Mouse (Mus musculus) left cerebral cortex, postnatal 36 days (tissue): ENCODE data around the gene Slc6a4. TPM values are rescaled to one million over a fixed set of nuclear protein-coding genes. Genes with fewer than 3 reads are reported as not detected.
"Not testable (repeated sequence)": the region's sequence is repeated elsewhere in the genome, so short reads cannot be mapped to it uniquely, and the experiment has no call there.

ENCODE experiments used
- DNase-seq, 2 experiments: peaks; one replicate each; pipeline ENCODE4 v3.0.0; 2021 to 2022; ENCODE audit warnings: low spot score in 2 of 2, mixed read lengths in 1 of 2
- intact Hi-C: fragments of 180-260 bp; cut with DNase I; formaldehyde crosslinking; loops from one replicate; pipeline ENCODE4 v1.15.1; 2025
- total RNA-seq, 2 experiments: library from RNA; stranded (reverse); gene quantifications; 2 replicates each; pipeline ENCODE4 v1.2.3; 2021

Slc6a4 gene
- total RNA-seq, 2 experiments from 2014 or later = 0.20 TPM; not detected in 1

DNA sequence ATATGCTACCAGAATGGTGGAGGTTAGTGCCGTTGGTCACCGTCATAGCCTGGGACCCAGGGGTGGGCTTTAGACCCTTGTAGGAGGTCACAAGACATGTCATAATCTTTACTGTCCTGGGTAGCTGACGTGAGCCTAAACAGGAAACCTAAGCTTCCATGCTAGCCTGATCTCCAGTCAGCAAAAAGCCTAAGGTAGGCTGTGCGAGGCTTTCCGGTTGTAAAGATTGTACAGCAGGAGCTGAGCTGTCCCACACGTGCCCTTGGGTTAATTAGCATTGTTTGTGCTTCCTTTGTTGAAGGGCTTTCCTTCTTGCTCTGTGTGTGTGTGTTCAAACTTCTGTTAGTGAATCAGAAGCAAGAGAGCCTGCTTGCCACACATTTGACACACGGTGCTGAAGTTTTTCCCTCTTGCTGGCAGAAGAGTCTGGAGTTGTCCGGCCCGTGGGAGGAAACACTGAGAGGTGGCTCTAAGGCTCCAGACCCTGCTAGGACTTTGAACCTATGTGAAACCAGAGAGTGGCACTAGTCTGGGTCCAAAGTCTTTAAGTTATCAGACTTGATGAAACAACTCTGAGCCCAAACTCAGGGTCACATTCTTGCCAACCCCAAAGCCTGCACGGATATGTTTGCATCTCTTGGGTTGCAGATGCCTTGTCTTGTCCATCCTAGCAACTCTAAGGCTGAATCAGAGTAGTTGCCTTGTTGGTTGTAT lies 12.5 kb downstream of the Slc6a4 start:
- no peak for DNase-seq
- intact Hi-C loops = no loop called here

DNA sequence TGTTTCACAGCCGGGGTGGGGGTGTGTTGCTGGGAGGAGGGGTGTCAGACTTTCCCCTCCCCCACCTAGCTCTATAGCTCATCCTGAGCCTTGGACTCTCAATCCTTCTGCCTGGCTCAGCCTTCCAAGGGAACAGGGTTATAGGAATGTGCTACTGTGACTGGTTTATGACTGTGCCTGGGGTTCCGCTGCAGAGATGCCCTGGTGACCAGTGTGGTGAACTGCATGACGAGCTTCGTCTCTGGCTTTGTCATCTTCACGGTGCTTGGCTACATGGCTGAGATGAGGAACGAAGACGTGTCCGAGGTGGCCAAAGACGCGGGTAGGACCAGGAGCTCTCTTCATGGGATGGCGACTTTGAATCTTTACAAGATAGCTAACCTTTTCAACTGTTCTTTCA lies 19.6 kb downstream of the Slc6a4 start:
- intact Hi-C loops = no loop called here
- DNase-seq = no peak

DNA sequence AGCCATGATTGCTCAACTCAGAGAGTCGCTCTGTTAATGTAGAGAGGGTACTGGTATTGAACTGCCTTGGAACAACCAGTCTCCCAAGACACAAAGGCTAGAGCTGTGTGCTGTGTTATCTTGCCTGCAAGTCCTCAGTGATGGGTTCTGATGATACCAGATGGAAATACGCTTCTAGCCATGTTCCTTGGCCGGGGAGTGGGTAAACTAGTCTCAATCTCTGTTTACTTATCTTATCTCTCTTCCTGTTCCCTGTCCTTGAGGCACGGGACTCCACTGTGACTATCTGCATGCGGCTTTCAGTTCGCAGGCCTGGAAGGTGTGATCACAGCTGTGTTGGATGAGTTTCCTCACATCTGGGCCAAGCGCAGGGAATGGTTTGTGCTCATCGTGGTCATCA lies 21.1 kb downstream of the Slc6a4 start:
- no peak for DNase-seq
- intact Hi-C loops = no loop called here

DNA sequence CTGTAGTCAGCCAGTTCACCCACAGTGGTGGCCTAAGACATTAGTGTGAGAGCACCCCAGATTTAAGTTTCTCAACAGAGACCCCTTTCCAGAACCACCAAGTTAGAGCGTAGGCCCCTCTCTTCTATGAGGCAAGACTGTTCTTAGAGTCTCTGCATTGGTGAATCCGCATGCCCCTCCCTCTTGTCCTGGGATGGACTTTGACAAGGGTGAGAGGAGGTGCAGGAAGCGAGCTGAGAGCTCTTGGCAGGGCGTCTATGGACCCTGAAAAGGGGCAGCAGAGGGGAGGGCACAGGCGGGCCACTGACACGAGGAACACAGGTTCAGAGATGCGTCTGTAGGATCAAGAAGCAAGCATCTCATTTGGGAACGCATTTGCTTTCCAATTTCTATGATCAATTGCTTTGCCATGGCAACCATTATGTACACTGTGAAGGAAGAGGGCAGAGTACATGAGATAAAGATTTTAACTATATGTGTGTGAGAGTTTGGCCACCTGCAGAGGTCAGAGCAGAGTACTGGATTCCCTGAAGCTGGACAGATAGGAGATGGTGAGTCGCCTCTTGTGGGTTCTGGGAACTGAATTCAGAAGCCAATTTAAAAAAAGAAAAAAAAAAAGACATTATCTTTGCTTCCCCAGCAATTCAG lies 23.5 kb downstream of the Slc6a4 start:
- intact Hi-C loops = no loop called here
- DNase-seq = no peak

DNA sequence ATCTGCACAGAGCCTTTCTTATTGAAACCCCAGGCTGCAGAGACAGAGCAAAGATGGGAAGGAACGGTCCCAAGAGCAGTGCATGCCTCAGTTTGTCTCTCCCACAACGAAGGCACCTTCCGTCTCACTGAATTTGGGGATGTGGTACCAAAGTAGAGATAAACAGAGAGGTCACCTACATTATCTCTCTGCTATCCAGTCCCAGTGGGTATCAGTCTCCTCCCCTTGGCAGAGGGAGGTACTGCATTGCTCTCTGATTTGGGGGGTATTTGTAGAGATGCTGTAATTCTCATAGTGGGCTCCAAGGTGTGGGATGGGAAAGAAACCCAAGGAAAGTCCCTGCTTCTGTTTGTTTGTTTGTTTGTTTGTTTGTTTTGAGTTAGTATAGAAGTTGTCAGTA lies 28.2 kb downstream of the Slc6a4 start:
- no peak for DNase-seq
- intact Hi-C loops = no loop called here

DNA sequence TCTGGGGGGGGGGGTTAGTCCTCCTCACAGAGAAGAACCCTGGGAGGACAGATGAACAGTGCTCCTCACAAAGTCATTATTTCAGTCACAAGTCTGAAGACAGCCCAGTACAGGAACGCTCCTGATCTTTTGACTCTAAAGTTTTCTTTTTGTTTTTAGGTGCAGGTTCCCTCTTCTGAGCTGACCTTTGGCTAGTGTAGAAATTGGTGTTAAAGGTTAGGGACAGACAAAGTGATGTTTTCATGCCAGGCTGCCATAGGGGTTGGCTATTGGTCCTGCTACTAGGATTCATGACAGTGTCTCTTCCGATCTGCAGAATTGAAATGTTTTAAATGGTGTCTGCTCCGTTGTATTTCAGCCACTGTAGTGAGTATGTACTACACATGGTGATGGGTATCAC lies 29.8 kb downstream of the Slc6a4 start:
- DNase-seq = no peak
- intact Hi-C loops = no loop called here

DNA sequence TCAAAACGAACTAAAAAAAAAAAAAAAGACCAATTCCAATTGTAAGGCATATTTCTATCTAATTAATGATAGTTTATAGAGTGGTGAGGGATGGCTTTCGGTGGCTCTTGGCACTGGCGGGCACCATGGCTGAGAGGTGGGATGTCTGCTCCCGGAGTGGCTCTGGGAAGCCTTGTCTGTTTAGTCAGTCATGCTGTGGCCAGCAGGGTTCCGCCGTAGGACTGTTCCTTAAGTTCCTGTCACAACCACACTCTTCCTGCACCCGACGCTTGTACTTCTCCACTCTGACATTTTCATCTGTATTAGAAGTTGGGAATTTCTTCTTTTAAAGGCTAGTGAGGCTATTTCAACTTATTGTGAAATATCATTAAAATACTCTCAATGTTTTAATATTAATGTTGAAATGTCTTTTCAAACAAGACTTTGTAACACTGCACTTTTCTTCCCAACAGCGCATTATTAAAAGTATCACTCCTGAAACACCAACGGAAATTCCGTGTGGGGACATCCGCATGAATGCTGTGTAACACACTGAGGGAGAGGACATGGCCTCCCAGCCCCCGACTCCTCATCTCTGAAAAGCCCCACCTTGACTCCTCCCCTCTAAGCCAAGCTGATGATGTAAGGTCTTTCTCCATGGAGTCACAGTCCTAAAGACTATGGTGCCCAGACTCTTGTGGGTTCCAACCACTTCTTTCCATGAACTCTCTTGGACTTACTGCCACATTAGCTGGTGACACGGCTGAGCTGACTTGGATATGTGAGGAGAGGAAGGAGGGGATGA lies 32.9 kb downstream of the Slc6a4 start:
- intact Hi-C loops = no loop called here
- no peak for DNase-seq

DNA sequence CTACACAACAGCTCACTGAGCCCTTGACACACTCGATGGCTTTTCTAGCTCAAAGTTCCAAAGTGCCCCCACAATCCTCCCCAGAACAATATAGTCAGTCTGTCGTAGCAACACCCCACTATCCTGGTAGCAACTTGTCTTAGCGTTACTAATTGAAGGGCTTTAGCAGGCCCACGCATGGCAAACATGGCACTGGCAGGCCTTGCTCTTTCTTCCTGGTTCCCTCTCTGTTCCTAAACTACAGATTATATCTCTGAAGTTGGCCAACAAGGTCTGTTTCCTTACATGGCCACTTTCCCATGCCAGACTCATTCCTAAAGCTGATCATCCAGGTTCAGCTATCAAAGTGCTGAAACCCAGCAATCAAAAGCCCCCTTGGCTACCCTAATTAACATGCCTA lies 43.5 kb downstream of the Slc6a4 start:
- intact Hi-C loops = no loop called here
- no peak for DNase-seq

DNA sequence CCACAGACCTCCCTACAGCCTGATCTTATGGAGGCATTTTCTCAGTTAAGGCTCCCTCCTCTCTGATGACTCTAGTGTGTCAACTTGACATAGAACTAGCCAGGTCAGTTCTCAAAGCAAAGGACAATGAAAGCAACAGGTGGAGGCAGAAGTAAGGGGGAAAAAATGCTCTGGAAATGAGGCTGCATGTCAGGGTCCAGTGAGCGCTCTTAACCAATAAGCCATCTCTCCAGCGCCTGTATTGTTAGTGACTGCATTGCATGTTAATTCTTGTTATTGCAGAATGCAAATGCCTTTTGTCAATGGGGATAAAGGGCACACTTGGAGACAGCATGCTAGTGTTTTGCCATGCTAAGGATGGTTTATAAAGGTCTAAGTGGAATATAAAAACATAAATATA lies 44.4 kb downstream of the Slc6a4 start:
- no peak for DNase-seq
- intact Hi-C loops = no loop called here

DNA sequence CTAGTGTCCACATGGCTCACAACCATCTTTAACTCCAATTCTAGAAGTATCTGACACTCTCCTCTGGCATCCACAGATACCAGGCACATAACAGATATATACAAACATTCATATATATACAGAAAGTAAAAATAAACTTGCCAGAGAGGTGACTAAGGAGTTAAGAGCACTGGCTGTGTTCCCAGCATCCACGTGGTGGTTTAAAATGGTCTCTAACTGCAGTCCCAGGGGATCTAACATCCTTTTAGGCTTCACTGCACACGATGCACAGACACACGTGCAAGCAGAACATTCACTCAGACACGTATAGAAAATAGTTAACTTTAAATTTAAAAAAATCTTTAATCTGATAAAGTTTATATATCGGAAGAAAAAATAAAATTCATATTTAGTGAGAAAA lies 63.5 kb downstream of the Slc6a4 start:
- intact Hi-C loops = no loop called here

DNA sequence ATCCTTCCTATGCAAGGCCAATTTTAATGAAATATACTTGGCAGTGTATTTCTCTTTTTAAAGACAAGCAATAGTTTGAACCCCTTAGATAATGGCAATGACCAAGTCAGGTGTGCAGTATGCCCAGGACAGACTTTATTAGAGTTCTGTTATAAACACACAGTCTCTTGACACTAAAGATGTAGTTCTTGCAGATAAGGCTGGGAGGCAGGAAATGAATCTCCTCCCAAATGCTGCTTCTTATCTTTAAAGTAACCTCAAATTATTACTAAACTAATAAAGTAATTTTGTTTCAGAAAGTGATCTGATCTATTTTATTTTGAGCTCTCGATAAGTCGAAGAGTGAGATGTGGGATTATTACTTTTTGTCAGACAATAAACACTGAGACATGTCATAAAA lies 65.0 kb downstream of the Slc6a4 start:
- no peak for DNase-seq
- intact Hi-C loops = no loop called here

More for the DNA sequence above, 63.5 kb downstream of the Slc6a4 start:
- DNase-seq = no peak

DNA sequence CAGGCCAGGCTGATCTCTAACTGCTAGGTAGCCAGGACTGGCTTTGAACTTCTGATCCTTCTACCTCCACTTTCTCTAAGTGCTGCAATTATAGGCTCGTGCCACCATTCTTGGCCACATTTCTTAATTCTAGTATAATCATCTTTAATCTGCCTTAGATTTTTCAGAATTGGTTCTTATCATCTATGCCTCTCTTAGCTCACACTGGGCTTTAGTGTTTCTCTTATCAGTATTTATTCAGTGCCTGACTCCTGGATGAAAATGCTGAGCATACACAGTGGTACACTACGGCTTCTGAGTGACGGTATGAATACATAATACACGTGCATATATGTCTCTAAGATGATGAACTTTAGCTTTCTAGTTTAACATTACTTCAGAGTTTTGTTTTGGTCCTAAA lies 70.4 kb downstream of the Slc6a4 start:
- DNase-seq = no peak
- intact Hi-C loops = no loop called here

DNA sequence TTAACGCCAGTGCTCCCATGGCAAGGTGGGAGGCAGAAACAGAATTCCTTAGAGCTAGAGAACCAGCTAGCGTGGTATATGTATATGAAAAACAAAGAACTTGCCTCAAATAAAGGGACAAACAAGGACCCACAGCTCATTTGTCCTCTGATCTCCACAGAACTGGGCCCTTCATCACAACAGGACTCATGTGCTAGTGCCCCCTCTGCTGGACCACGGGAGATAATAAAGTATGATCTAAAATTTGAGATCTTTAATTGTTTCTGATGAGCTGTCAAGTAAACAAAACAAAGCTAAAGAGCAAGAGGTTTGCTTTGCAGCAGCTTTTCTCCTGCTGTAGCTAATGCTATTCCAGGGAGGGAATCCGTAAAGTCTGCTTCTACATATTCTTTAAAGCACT lies 72.3 kb downstream of the Slc6a4 start:
- no peak for DNase-seq
- intact Hi-C loops = loop anchor here (5.0 kb wide), 1 partner anchor 73 kb away; the partner anchor contains the start of gene Slc6a4

DNA sequence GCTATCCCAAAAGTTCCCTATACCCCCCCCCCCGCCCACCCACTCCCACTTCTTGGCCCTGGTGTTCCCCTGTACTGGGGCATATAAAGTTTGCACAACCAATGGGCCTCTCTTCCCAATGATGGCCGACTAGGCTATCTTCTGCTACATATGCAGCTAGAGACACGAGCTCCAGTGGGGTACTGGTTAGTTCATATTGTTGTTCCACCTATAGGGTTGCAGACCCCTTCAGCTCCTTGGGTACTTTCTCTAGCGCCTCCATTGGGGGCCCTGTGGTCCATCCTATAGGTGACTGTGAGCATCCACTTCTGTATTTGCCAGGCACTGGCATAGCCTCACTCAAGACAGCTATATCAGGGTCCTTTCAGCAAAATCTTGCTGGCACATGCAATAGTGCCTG lies 78.9 kb downstream of the Slc6a4 start:
- intact Hi-C loops, DNase-seq: not testable (repeated sequence)

DNA sequence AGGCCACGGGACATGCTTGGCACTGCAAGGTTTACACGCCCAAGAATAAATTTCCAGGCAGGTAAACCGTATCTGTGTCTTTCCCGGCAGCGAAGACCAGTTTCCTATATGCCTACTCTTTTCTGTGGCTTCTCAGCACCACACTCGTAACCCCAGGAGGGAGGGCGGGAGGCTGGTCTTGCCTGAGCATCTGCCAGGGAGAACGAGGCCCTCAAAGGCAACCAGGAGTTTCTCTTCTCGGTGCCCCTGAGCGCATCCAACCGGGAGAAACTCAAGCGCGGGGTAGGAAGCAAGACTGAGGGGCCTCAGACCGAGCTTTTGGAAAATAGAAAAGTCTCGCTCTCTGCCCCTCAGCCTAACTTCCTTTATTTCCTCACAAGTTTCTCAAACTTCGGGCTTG lies 79.4 kb downstream of the Slc6a4 start:
- intact Hi-C loops = no loop called here
- peak in 1 of 2 experiments; percentile 21 for DNase-seq

DNA sequence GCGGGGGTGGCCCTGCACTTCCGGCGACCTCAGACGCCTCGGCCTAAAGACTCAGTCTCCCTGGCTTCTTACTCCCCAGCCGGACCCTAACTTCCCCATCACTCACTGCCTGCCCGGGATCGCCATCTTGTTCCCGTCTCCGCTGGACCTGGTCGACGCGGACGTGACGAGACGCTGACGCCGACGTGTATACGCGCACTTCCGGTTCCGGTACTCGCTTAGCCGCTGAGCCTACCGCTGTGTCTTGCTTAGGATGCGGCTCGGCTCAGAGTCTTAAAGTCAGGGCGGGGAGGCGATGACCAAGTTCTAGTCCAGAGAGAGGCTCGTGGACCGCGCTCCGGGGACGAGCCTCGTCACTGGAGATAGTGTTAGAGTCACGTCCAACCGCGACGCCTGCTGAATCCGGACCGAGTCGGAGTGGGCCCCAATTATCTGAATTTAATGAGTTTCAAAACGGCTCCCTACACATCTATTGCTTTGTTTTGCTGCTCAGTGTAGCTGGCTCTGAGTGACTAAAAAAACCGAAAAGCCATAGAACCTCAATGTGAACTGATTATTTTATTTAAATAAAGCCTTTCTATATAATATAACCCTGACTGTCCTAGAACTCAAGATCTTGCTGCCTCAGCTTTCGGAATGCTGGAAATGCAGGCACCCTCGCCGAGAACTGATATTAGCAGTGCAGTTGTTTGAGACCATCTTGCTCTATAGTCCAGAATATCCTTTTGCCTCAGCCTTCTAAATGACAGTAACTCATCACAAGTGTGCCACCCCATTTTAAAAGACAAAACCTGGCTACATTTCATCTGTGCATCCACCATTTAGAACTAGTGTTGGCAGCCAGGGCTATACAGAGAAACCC lies 80.1 kb downstream of the Slc6a4 start, which contains the start of gene Nsrp1:
TSS of gene Nsrp1 (minus strand) at position 163 of the 862 bp plus-strand sequence.
- DNase-seq = peak; percentile 92 to 93
- intact Hi-C loops = no loop called here

DNA sequence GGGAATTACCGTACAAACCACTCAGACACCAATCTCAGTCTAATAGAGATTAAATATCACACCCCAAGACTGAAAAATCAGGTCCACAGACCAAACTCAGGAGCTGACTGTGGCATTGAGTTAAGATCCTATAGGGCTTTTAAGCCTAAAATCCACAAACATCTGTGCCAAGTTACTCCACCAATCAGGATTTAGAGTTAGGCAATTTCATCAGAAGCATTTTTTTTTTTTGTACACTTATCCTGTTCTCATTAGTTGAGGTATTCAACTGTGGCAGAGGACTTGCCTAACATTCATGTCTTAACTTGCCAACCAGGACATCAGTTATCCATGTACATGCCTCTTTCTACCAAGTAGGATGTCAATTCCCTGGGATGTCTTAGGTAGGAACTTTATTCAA lies 81.0 kb downstream of the Slc6a4 start:
- DNase-seq = no peak
- intact Hi-C loops = no loop called here
